Mouse (Mus musculus): Measurements from ENCODE around the gene Gm20708.
"Not testable (repeated sequence)": the region's sequence is repeated elsewhere in the genome, so short reads cannot be mapped to it uniquely, and the experiment has no call there.

DNA sequence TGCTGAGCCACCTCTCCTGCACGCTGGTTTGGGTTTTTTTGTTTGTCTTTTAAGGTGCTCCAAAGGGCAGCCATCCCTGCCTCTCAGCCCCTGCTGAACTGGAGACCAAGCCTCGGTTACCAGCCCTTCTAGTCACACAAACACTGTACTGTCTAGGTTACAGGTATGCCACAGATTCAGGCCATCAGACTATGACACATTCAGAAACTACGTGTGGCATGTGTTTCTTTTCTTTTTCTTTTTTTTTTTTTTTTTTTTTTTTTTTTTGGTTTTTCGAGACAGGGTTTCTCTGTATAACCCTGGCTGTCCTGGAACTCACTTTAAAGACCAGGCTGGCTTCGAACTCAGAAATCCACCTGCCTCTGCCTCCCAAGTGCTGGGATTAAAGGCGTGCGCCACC lies 21.0 kb upstream of the Gm20708 start:
- not testable (repeated sequence) for TF ChIP-seq CTCF (IDR thresholded peaks at IDR 0.05; ENCODE audit: control insufficient read depth, insufficient read depth, insufficient replicate concordance, low read depth, low read length); POLR2A (IDR thresholded peaks at IDR 0.05; ENCODE audit: control insufficient read depth, low read depth, low read length)
